ENCODE assay signal across 15 mouse cellular contexts in genomic region chr3:55214413-55214812, GRCm38 (mm10). TPM values are rescaled to one million over a fixed set of nuclear protein-coding genes. Genes with fewer than 3 reads are reported as not detected.
A peak's percentile ranks its signal among the peaks of the same experiment; 100 is the strongest.
DNase-seq lines count a peak whose midpoint lies in the region; ATAC-seq lines count a peak whose summit lies in the region.
"Had no signal": no experiment of that assay in that cellular context is flagged by ENCODE, and none has a peak within 500 bp of the region (broad histone marks: within the 10 kb centered on the region; RNA-seq: fewer than 3 reads in every experiment).

No protein-coding gene starts in this region.

- 0 out of 2 replicates have a peak overlapping the region, but pooled peaks have one; percentile 20 for H3K27ac ChIP-seq in kidney, embryonic 15.5 days
- peak overlapping the region; percentile 51 for H3K27ac ChIP-seq in embryonic facial prominence, embryonic 13.5 days
- peak overlapping the region; percentile 61; the same call in 1 of the 2 replicates for H3K27ac ChIP-seq in limb, embryonic 15.5 days

- no peaks in the 10 kb centered on the region for H3K9me3 ChIP-seq in kidney, embryonic 15.5 days (replicated peaks)
- no peaks in the 10 kb centered on the region for H3K9me3 ChIP-seq in embryonic facial prominence, embryonic 13.5 days
- H3K9me3 ChIP-seq in limb, embryonic 15.5 days, result no peaks in the 10 kb centered on the region

- H3K36me3 ChIP-seq in kidney, embryonic 15.5 days, result no peaks in the 10 kb centered on the region
- no peaks in the 10 kb centered on the region for H3K36me3 ChIP-seq in embryonic facial prominence, embryonic 13.5 days
- H3K36me3 ChIP-seq in limb, embryonic 15.5 days, result no peaks in the 10 kb centered on the region

- H3K4me2 ChIP-seq in kidney, embryonic 15.5 days, result no peak overlapping the region
- no peak overlapping the region for H3K4me2 ChIP-seq in embryonic facial prominence, embryonic 13.5 days
- no peak overlapping the region for H3K4me2 ChIP-seq in limb, embryonic 15.5 days

- H3K9ac ChIP-seq in kidney, embryonic 15.5 days, result no peak overlapping the region
- H3K9ac ChIP-seq in embryonic facial prominence, embryonic 13.5 days, result no peak overlapping the region
- no peak overlapping the region for H3K9ac ChIP-seq in limb, embryonic 15.5 days

- 61% methylated on average over 6 of the region's 6 CpGs for WGBS in kidney, embryonic 15.5 days
- 60% methylated on average over 6 of the region's 6 CpGs for WGBS in embryonic facial prominence, embryonic 13.5 days
- WGBS in limb, embryonic 15.5 days, result 68% methylated on average over 6 of the region's 6 CpGs

- no peaks in the 10 kb centered on the region for H3K27me3 ChIP-seq in kidney, embryonic 15.5 days
- H3K27me3 ChIP-seq in embryonic facial prominence, embryonic 13.5 days, result no peaks in the 10 kb centered on the region
- no peaks in the 10 kb centered on the region for H3K27me3 ChIP-seq in limb, embryonic 15.5 days

- no peak for ATAC-seq in kidney, embryonic 15.5 days (replicated peaks; ENCODE audit: low FRiP score)
- ATAC-seq in embryonic facial prominence, embryonic 13.5 days (ENCODE audit: insufficient number of reproducible peaks, insufficient read depth, low FRiP score, low TSS enrichment, low read depth), result no peak
- no peak for ATAC-seq in limb, embryonic 15.5 days (ENCODE audit: insufficient number of reproducible peaks, low FRiP score, low TSS enrichment, low read depth)
- ATAC-seq: lung, postnatal 0 days had no signal

- H3K4me3 ChIP-seq in kidney, embryonic 15.5 days (replicated peaks), result no peak overlapping the region
- no peak overlapping the region for H3K4me3 ChIP-seq in embryonic facial prominence, embryonic 13.5 days
- no peak overlapping the region for H3K4me3 ChIP-seq in limb, embryonic 15.5 days

- no peak for DNase-seq in kidney, adult 18-20 months
- DNase-seq in NIH3T3 (ENCODE audit: low read depth), result peak; percentile 66
- DNase-seq in spleen, postnatal 36 days (ENCODE audit: low spot score in 2 of 2), result no peak
- no peak for DNase-seq in adrenal gland, postnatal 36 days
- DNase-seq: cerebellum, adult 9-11 months; kidney, adult 9 months; liver had no signal

- H3K4me1 ChIP-seq in kidney, embryonic 15.5 days, result peaks cover 14% of the 10 kb centered on the region
- peaks cover 13% of the 10 kb centered on the region for H3K4me1 ChIP-seq in embryonic facial prominence, embryonic 13.5 days
- peaks cover 12% of the 10 kb centered on the region; the same call in 1 of the 2 replicates for H3K4me1 ChIP-seq in limb, embryonic 15.5 days

RNA-seq across cellular contexts. Expression of gene Dclk1, which starts 27.8 kb away (rescaled TPM):
- 24.6 and 31.3 TPM in 2 replicates for polyA plus RNA-seq in kidney, embryonic 15.5 days (2015; fragmentation: Nextera tagmentation; extraction: Ambion mirVana)
- 56.1 and 60.0 TPM in 2 replicates for polyA plus RNA-seq in embryonic facial prominence, embryonic 13.5 days (2015; fragmentation: Nextera tagmentation; extraction: Ambion mirVana)
- 70.1 and 88.5 TPM in 2 replicates for polyA plus RNA-seq in limb, embryonic 15.5 days (2015; fragmentation: Nextera tagmentation; extraction: Ambion mirVana)
- total RNA-seq in adrenal gland, postnatal 36 days (2021), result 1 to 10 TPM; 3.6 to 5.2 TPM

RNA-seq across cellular contexts. Expression of gene Sohlh2, which starts 32.6 kb away (rescaled TPM):
- 0.12 TPM in 1 of 2 replicates, not detected in the other for polyA plus RNA-seq in kidney, embryonic 15.5 days (2015; fragmentation: Nextera tagmentation; extraction: Ambion mirVana)
- polyA plus RNA-seq in embryonic facial prominence, embryonic 13.5 days (2015; fragmentation: Nextera tagmentation; extraction: Ambion mirVana), result not detected in 2 replicates
- polyA plus RNA-seq in limb, embryonic 15.5 days (2015; fragmentation: Nextera tagmentation; extraction: Ambion mirVana), result 0.12 and 0.21 TPM in 2 replicates
- not detected for total RNA-seq in adrenal gland, postnatal 36 days (2021)
- total RNA-seq: gastrocnemius, adult 8-10 months; layer of hippocampus, postnatal 14 days had no signal
- polyA plus RNA-seq: heart, postnatal 0 days; lung, postnatal 0 days; spleen, adult 2 months had no signal
